Mouse (Mus musculus): ENCODE measurements around the gene Ccl11. TPM values are rescaled to one million over a fixed set of nuclear protein-coding genes. Genes with fewer than 3 reads are reported as not detected.

Ccl11 gene
- polyA plus RNA-seq, 1 experiment from 2014 or later, result 16.7 TPM

DNA sequence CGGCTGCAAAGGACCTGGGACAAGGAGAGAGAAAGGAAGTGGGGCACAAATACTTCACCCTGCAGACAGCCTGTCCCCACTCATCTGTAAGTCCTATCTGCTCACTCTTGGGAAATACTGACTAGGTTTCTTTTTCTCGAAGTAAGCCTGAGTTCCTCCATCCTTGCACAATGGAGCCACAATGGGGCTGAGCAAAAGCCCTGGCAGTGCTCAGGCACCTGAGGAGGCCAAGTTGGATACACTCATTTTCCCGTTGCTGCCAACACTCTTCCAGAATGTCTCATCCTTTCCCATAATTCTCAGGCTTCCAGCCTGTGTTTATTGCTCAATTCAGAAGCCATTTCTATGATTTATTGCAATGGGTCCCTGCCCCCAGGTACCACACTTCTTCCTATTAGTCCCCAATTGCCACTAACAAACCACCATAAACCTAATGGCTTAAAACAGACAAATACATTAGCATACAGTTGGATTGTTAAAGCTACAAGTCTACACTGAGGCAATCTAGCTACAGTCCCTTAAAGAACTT is 18.4 kb upstream of the Ccl11 start:
- no peaks in the 10 kb centered on the region for H3K9me3 ChIP-seq (ENCODE audit: control insufficient read depth, low read length)
- no peak overlapping the region for H3K9ac ChIP-seq (ENCODE audit: low read length)
- ATAC-seq (ENCODE audit: low FRiP score, low TSS enrichment) (no peak), DNase-seq (ENCODE audit: low spot score) (no peak)
- WGBS, result 63% methylated on average over 3 of the region's 3 CpGs
- H3K4me3 ChIP-seq (ENCODE audit: low read depth, low read length), result no peak overlapping the region
- H3K4me1 ChIP-seq (replicated peaks; ENCODE audit: control insufficient read depth, insufficient read depth), result no peaks in the 10 kb centered on the region; the same call in 1 of the 2 replicates
- H3K27ac ChIP-seq (replicated peaks), result no peak overlapping the region
- no peak for TF ChIP-seq CTCF (IDR thresholded peaks at IDR 0.05; ENCODE audit: low read depth)
- no peaks in the 10 kb centered on the region for H3K36me3 ChIP-seq (ENCODE audit: control insufficient read depth, insufficient read depth, low read length)
- H3K27me3 ChIP-seq (ENCODE audit: control insufficient read depth, insufficient read depth, low read length), result no peaks in the 10 kb centered on the region
- no peak overlapping the region for H3K4me2 ChIP-seq (replicated peaks; ENCODE audit: low read depth)

DNA sequence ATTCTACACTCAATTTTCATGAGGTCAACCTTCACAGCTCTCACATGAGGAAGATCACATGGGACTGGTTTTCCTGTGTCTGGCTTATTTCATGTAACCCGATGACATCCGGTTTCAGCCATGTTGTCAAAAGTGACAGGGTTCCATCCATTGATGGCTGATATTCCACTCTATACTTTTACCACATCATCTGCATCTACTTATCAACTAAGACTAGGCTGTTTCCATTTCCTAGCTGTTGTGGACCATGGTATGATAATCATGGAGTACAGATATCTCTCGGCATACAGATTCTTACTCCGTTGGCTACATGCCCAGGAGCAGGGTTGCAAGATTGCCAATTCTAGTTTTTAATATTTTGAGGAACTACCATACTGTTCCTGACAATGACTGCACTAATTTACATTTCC is 15.9 kb upstream of the Ccl11 start:
- H3K9ac ChIP-seq (ENCODE audit: low read length), result no peak overlapping the region

DNA sequence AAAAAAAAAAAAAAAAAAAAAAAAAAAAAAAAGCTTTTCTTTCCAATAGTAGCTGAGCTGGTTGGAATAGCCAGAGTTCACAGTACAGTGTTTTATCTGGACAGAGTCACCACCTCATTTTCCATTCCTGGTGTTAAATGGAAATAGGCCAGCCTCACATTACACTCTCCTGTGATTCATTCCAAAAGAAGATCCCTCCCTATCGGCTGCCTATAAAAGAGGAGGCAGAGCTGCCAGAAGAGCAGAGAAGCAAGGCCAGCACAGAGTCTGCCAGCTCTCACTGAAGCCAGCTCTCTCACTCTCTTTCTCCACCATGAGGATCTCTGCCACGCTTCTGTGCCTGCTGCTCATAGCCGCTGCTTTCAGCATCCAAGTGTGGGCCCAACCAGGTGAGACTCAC is 12.2 kb upstream of the Ccl11 start, which contains the start of gene Ccl7:
Ccl7 (plus strand) TSS at position 242 of the 400 bp plus-strand sequence.
- no peak within 1 kb of the TSS for H3K27ac ChIP-seq (replicated peaks)
- no peak within 1 kb of the TSS for H3K4me2 ChIP-seq (replicated peaks; ENCODE audit: low read depth)
- no peaks in the 10 kb centered on the region for H3K9me3 ChIP-seq (ENCODE audit: control insufficient read depth, low read length)
- no peak within 1 kb of the TSS for H3K9ac ChIP-seq (ENCODE audit: low read length)
- TF ChIP-seq EP300 (optimal IDR thresholded peaks at IDR 0.05) (no peak), CTCF (IDR thresholded peaks at IDR 0.05; ENCODE audit: low read depth) (no peak)
- WGBS, result 52% methylated on average over 3 of the region's 3 CpGs
- H3K36me3 ChIP-seq (ENCODE audit: control insufficient read depth, insufficient read depth, low read length), result no peaks in the 10 kb centered on the region
- H3K4me3 ChIP-seq (ENCODE audit: low read depth, low read length), result no peak within 1 kb of the TSS
- no peak for DNase-seq (ENCODE audit: low spot score)
- no peak for ATAC-seq (ENCODE audit: low FRiP score, low TSS enrichment)
- no peaks in the 10 kb centered on the region for H3K4me1 ChIP-seq (replicated peaks; ENCODE audit: control insufficient read depth, insufficient read depth)
- H3K27me3 ChIP-seq (ENCODE audit: control insufficient read depth, insufficient read depth, low read length), result no peaks in the 10 kb centered on the region

More for the DNA sequence above, 15.9 kb upstream of the Ccl11 start:
- Histone ChIP-seq H3K4me1 (replicated peaks; ENCODE audit: control insufficient read depth, insufficient read depth) (no peaks in the 10 kb centered on the region), H3K4me2 (replicated peaks; ENCODE audit: low read depth) (no peak overlapping the region), H3K4me3 (ENCODE audit: low read depth, low read length) (no peak overlapping the region), H3K9me3 (ENCODE audit: control insufficient read depth, low read length) (no peaks in the 10 kb centered on the region), H3K27me3 (ENCODE audit: control insufficient read depth, insufficient read depth, low read length) (no peaks in the 10 kb centered on the region), H3K27ac (replicated peaks) (no peak overlapping the region), H3K36me3 (ENCODE audit: control insufficient read depth, insufficient read depth, low read length) (no peaks in the 10 kb centered on the region)
- TF ChIP-seq CTCF (IDR thresholded peaks at IDR 0.05; ENCODE audit: low read depth) (no peak), EP300 (optimal IDR thresholded peaks at IDR 0.05) (no peak)
- DNase-seq (ENCODE audit: low spot score), result no peak
- 77% methylated on average over 4 of the region's 4 CpGs for WGBS
- ATAC-seq (ENCODE audit: low FRiP score, low TSS enrichment), result no peak

DNA sequence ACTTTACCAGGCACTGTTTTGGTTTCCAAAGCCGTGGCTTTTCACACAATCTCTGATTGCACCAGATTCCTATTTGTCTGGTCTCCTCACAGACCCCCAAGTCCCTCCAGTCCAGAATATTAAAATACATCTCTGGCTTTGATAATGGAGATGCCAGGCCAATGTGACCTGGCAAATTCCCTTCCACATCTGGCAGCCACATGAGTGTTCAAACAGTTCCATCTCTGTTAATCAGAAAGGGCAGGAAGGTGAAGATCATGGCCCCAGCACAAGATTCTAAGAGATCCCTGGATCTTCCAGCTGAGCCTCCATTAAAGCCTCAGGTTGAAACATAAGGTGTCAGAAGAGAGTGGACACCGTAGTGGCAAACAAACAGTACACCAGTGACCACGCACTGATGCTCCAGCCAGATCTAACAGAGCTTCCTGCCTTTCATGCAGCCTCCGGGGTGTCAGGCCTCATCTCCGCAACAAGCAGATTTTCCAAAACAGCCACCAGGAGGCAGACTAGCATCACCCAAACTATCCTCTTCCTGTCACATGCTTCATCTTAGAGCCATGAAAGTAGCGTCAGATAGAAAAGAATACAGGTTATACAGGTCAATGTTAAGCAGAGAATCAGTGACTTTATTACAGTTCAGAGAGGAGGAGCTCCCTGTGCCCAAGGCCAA is 9.7 kb upstream of the Ccl11 start:
- no peaks in the 10 kb centered on the region for H3K4me1 ChIP-seq (replicated peaks; ENCODE audit: control insufficient read depth, insufficient read depth)
- no peaks in the 10 kb centered on the region for H3K27me3 ChIP-seq (ENCODE audit: control insufficient read depth, insufficient read depth, low read length)
- no peaks in the 10 kb centered on the region for H3K36me3 ChIP-seq (ENCODE audit: control insufficient read depth, insufficient read depth, low read length)
- ATAC-seq (ENCODE audit: low FRiP score, low TSS enrichment) (no peak), DNase-seq (ENCODE audit: low spot score) (peak; percentile 35)
- no peak overlapping the region for H3K4me3 ChIP-seq (ENCODE audit: low read depth, low read length)
- TF ChIP-seq CTCF (IDR thresholded peaks at IDR 0.05; ENCODE audit: low read depth), result peak; percentile 86
- no peak for TF ChIP-seq EP300 (optimal IDR thresholded peaks at IDR 0.05)
- H3K27ac ChIP-seq (replicated peaks), result no peak overlapping the region
- H3K4me2 ChIP-seq (replicated peaks; ENCODE audit: low read depth), result no peak overlapping the region
- H3K9me3 ChIP-seq (ENCODE audit: control insufficient read depth, low read length), result no peaks in the 10 kb centered on the region
- H3K9ac ChIP-seq (ENCODE audit: low read length), result no peak overlapping the region
- WGBS, result 42% methylated on average over 6 of the region's 6 CpGs

DNA sequence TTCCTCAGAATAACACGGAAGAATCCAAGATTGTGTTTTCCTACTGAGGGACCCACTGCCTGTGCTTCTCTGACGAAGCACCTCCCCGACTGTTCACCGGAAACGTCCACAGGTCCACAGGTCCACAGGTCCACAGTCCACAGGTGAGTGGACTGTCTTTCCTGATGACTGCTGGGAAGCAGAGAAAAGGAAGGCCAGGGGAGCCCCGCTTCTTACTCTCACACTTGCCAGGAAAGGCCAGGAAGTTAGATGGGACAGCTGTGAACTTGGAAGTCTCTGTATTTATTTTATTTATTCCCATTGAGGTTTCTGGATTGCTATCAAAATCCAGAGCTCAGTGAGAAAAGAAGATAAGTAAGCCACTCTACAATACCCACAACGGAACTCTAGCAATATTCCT is 3.8 kb upstream of the Ccl11 start:
- no peaks in the 10 kb centered on the region for H3K4me1 ChIP-seq (replicated peaks; ENCODE audit: control insufficient read depth, insufficient read depth)
- ATAC-seq (ENCODE audit: low FRiP score, low TSS enrichment) (no peak), DNase-seq (ENCODE audit: low spot score) (no peak)
- no peak overlapping the region for H3K27ac ChIP-seq (replicated peaks)
- TF ChIP-seq CTCF (IDR thresholded peaks at IDR 0.05; ENCODE audit: low read depth) (no peak), EP300 (optimal IDR thresholded peaks at IDR 0.05) (no peak)
- no peaks in the 10 kb centered on the region for H3K9me3 ChIP-seq (ENCODE audit: control insufficient read depth, low read length)
- H3K36me3 ChIP-seq (ENCODE audit: control insufficient read depth, insufficient read depth, low read length), result no peaks in the 10 kb centered on the region
- no peaks in the 10 kb centered on the region for H3K27me3 ChIP-seq (ENCODE audit: control insufficient read depth, insufficient read depth, low read length)
- no peak overlapping the region for H3K4me3 ChIP-seq (ENCODE audit: low read depth, low read length)
- no peak overlapping the region for H3K9ac ChIP-seq (ENCODE audit: low read length)
- 79% methylated on average over 7 of the region's 7 CpGs for WGBS
- H3K4me2 ChIP-seq (replicated peaks; ENCODE audit: low read depth), result no peak overlapping the region

DNA sequence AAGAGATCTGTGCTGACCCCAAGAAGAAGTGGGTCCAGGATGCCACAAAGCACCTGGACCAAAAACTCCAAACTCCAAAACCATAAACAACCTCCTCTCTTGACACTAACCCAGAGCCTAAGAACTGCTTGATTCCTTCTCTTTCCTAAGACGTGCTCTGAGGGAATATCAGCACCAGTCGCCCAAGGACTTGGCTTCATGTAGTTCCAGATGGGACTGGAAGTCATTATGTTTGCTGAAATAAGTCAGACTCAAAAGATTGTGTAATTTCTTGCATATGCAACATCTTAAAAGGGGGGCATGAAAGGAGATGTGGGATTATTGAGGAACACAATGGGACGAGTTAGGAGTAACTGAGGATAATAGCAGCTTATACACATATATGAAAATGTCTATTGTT is 4.6 kb downstream of the Ccl11 start:
- 66% methylated on average over 3 of the region's 3 CpGs for WGBS

More for the DNA sequence above, 4.6 kb downstream of the Ccl11 start:
- no peaks in the 10 kb centered on the region for H3K36me3 ChIP-seq (ENCODE audit: control insufficient read depth, insufficient read depth, low read length)
- no peaks in the 10 kb centered on the region for H3K27me3 ChIP-seq (ENCODE audit: control insufficient read depth, insufficient read depth, low read length)
- H3K9ac ChIP-seq (ENCODE audit: low read length), result no peak overlapping the region
- no peak overlapping the region for H3K4me3 ChIP-seq (ENCODE audit: low read depth, low read length)
- no peak for TF ChIP-seq CTCF (IDR thresholded peaks at IDR 0.05; ENCODE audit: low read depth)
- ATAC-seq (ENCODE audit: low FRiP score, low TSS enrichment) (no peak), DNase-seq (ENCODE audit: low spot score) (no peak)
- H3K9me3 ChIP-seq (ENCODE audit: control insufficient read depth, low read length), result no peaks in the 10 kb centered on the region
- no peaks in the 10 kb centered on the region for H3K4me1 ChIP-seq (replicated peaks; ENCODE audit: control insufficient read depth, insufficient read depth)
- H3K27ac ChIP-seq (replicated peaks), result no peak overlapping the region
- no peak overlapping the region for H3K4me2 ChIP-seq (replicated peaks; ENCODE audit: low read depth)

Data from stomach, postnatal 0 days (tissue).